Mouse (Mus musculus): ENCODE data around the gene Arglu1.

DNA sequence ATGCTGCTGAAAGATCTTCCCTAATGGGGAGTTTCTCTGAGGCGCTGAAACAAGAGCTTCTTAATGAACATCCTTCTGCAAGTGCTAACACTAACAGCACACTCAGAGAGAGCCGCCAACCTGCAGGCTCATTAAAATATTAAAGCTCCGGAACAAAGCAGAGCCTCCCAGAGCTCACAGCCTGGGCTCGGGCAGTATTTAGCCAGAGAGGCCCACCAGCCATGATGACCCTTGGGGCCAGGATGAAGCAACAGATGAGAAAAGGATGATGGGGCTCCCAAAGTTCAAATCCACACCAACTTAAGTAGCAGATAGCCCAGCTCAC is 50.1 kb downstream of the Arglu1 start:
- TF ChIP-seq CTCF (IDR thresholded peaks at IDR 0.05; ENCODE audit: borderline replicate concordance, control insufficient read depth, extremely low read depth, insufficient read depth, low read length, poor library complexity) (no peak), POLR2A (IDR thresholded peaks at IDR 0.05; ENCODE audit: control insufficient read depth, extremely low read depth, insufficient read depth, low read length, poor library complexity) (no peak)
